In genomic region chr14:54224484-54225467, GRCm38 (mm10) we compare ENCODE assay signal across 8 mouse cellular contexts. TPM values are rescaled to one million over a fixed set of nuclear protein-coding genes. Genes with fewer than 3 reads are reported as not detected.
DNase-seq lines count a peak whose midpoint lies in the region; ATAC-seq lines count a peak whose summit lies in the region.
"Had no signal": no experiment of that assay in that cellular context is flagged by ENCODE, and none has a peak within 500 bp of the region (broad histone marks: within the 10 kb centered on the region; RNA-seq: fewer than 3 reads in every experiment).

No protein-coding gene starts in this region.

- ATAC-seq in lung, embryonic 15.5 days (ENCODE audit: borderline replicate concordance, extremely low read depth, low FRiP score, low TSS enrichment) = no peak
- peak; percentile 9; the same call in 1 of the 2 replicates for ATAC-seq in heart, embryonic 11.5 days (replicated peaks; ENCODE audit: insufficient number of reproducible peaks, low FRiP score, low TSS enrichment)

- intact Hi-C loops in gastrocnemius, postnatal 14 days (cut with DNase I; ENCODE audit: low total_unique reads) = loop anchor here (5.0 kb wide), 1 partner anchor 223 kb away; no protein-coding TSS in a partner anchor

- no peaks in the 10 kb centered on the region for H3K27me3 ChIP-seq in lung, embryonic 15.5 days
- peaks cover 2% of the 10 kb centered on the region; the same call in 1 of the 2 replicates for H3K27me3 ChIP-seq in heart, embryonic 11.5 days (ENCODE audit: control insufficient read depth, insufficient read depth, low read length)

- no peak for DNase-seq in lung, postnatal 36 days
- peak; percentile 29 for DNase-seq in MN1 (ENCODE audit: low spot score)
- DNase-seq in naive thymus-derived CD4-positive, alpha-beta T cell, adult 2 months (ENCODE audit: low read depth) = peak; percentile 84
- no peak for DNase-seq in gastrocnemius, postnatal 14 days
- DNase-seq in right cerebral cortex, adult 2 months (ENCODE audit: low spot score in 2 of 2) = no peak

- no peak overlapping the region for H3K4me2 ChIP-seq in lung, embryonic 15.5 days
- no peak overlapping the region; the same call in 1 of the 2 replicates for H3K4me2 ChIP-seq in heart, embryonic 11.5 days

- H3K36me3 ChIP-seq in lung, embryonic 15.5 days = no peaks in the 10 kb centered on the region
- H3K36me3 ChIP-seq in heart, embryonic 11.5 days (ENCODE audit: control insufficient read depth, insufficient read depth, low read length) = no peaks in the 10 kb centered on the region

- peaks cover 30% of the 10 kb centered on the region for H3K4me1 ChIP-seq in lung, embryonic 15.5 days
- H3K4me1 ChIP-seq in heart, embryonic 11.5 days (ENCODE audit: control insufficient read depth, insufficient read depth, low read length) = peaks cover 34% of the 10 kb centered on the region

- no peaks in the 10 kb centered on the region for H3K9me3 ChIP-seq in lung, embryonic 15.5 days
- no peaks in the 10 kb centered on the region for H3K9me3 ChIP-seq in heart, embryonic 11.5 days (replicated peaks; ENCODE audit: control insufficient read depth, low read length)

- H3K27ac ChIP-seq in lung, embryonic 15.5 days = peak overlapping the region; percentile 36; the same call in 1 of the 2 replicates
- peak overlapping the region; percentile 59 for H3K27ac ChIP-seq in heart, embryonic 11.5 days (ENCODE audit: low read depth, low read length)

- 44% methylated on average over 16 of the region's 16 CpGs for WGBS in lung, embryonic 15.5 days
- WGBS in heart, embryonic 11.5 days (ENCODE audit: insufficient replicate concordance) = 44% methylated on average over 16 of the region's 16 CpGs

- H3K4me3 ChIP-seq in lung, embryonic 15.5 days = no peak overlapping the region
- no peak overlapping the region for H3K4me3 ChIP-seq in heart, embryonic 11.5 days (ENCODE audit: low read depth, low read length)

- no peak overlapping the region for H3K9ac ChIP-seq in lung, embryonic 15.5 days
- 0 out of 2 replicates have a peak overlapping the region, but pooled peaks have one; percentile 6 for H3K9ac ChIP-seq in heart, embryonic 11.5 days (ENCODE audit: low read depth, low read length)

RNA-seq across cellular contexts. Expression of gene Dad1, which starts 29.1 kb away (rescaled TPM):
- polyA plus RNA-seq in lung, embryonic 15.5 days (2015; fragmentation: Nextera tagmentation; extraction: Ambion mirVana) = 398 and 402 TPM in 2 replicates
- 369 and 395 TPM in 2 replicates for polyA plus RNA-seq in heart, embryonic 11.5 days (2014; fragmentation: Nextera tagmentation; extraction: Ambion mirVana)
- 10 to 100 TPM; 67.4 to 70.3 TPM for total RNA-seq in gastrocnemius, postnatal 14 days (2021)

RNA-seq across cellular contexts. Expression of gene Abhd4, which starts 29.2 kb away (rescaled TPM):
- polyA plus RNA-seq in lung, embryonic 15.5 days (2015; fragmentation: Nextera tagmentation; extraction: Ambion mirVana) = 49.6 and 52.2 TPM in 2 replicates
- polyA plus RNA-seq in heart, embryonic 11.5 days (2014; fragmentation: Nextera tagmentation; extraction: Ambion mirVana) = 97.3 and 99.3 TPM in 2 replicates
- total RNA-seq in gastrocnemius, postnatal 14 days (2021) = 10 to 100 TPM; 18.4 to 19.9 TPM

RNA-seq across cellular contexts. Expression of gene Olfr49, which starts 60.0 kb away (rescaled TPM):
- polyA plus RNA-seq in lung, embryonic 15.5 days (2015; fragmentation: Nextera tagmentation; extraction: Ambion mirVana) = not detected in 2 replicates
- polyA plus RNA-seq in heart, embryonic 11.5 days (2014; fragmentation: Nextera tagmentation; extraction: Ambion mirVana) = not detected in 2 replicates
- total RNA-seq in gastrocnemius, postnatal 14 days (2021) = not detected
- total RNA-seq: layer of hippocampus, adult 8-10 months had no signal

Comparison
In these comparisons a context has a peak if more than half of its experiments do, and no peak if none do; other contexts are left out.
1. DNase-seq: peak in MN1 (single experiment) and naive thymus-derived CD4-positive, alpha-beta T cell, adult 2 months (single experiment); none in lung, postnatal 36 days (single experiment), gastrocnemius, postnatal 14 days (single experiment) and right cerebral cortex, adult 2 months (0 of 2).